Mouse (Mus musculus): ENCODE measurements around the gene Vbp1. TPM values are rescaled to one million over a fixed set of nuclear protein-coding genes. Genes with fewer than 3 reads are reported as not detected.

The Vbp1 gene
- total and polyA plus RNA-seq, 3 experiments: 6.5 to 39.8 (median 37.8) TPM

- Histone ChIP-seq H3K36me3 (ENCODE audit: control insufficient read depth, insufficient read depth, low read length) (no peaks in the 10 kb centered on the region), H3K27me3 (ENCODE audit: control insufficient read depth, insufficient read depth, low read length) (no peaks in the 10 kb centered on the region), H3K4me3 (no peak overlapping the region), H3K27ac (no peak overlapping the region), H3K9ac (ENCODE audit: low read depth, low read length) (no peak overlapping the region), H3K79me2 (replicated peaks; ENCODE audit: control insufficient read depth, insufficient read depth, low read length) (no peaks in the 10 kb centered on the region), H3K4me1 (ENCODE audit: control insufficient read depth, insufficient read depth, low read length) (no peaks in the 10 kb centered on the region)
- no peak for TF ChIP-seq EP300 (IDR thresholded peaks at IDR 0.05; ENCODE audit: insufficient read depth, low read depth, low read length)
- intact Hi-C loops (cut with DNase I): no loop called here
- DNase-seq: no peak
- 89% methylated on average over 2 of the region's 2 CpGs for WGBS
These were observed 64.4 kb downstream of the Vbp1 start for GRCm38 (mm10) chrX:75578539-75578938.

Other genes with a start within 250 kb of the Vbp1 start
- 100 to 1,000 TPM; 144 to 190 TPM for gene Fundc2, start 131.9 kb upstream of the Vbp1 start, total RNA-seq (2021)
- 31.3 and 63.0 TPM in 2 replicates for gene Fundc2, start 131.9 kb upstream of the Vbp1 start, polyA plus RNA-seq (2012; rRNA removed)
- 1 to 10 TPM; 1.0 to 2.4 TPM for gene F8, start 131.7 kb upstream of the Vbp1 start, total RNA-seq (2021)
- 0.45 and 1.8 TPM in 2 replicates for gene F8, start 131.7 kb upstream of the Vbp1 start, polyA plus RNA-seq (2012; rRNA removed)
- 1 to 10 TPM; 8.7 to 9.6 TPM for gene Cmc4, start 97.7 kb upstream of the Vbp1 start, total RNA-seq (2021)
- gene Cmc4, start 97.7 kb upstream of the Vbp1 start, polyA plus RNA-seq (2012; rRNA removed): 4.3 and 4.8 TPM in 2 replicates
- 1 to 10 TPM; 2.6 TPM for gene Mtcp1, start 97.7 kb upstream of the Vbp1 start, total RNA-seq (2021)
- gene Mtcp1, start 97.7 kb upstream of the Vbp1 start, polyA plus RNA-seq (2012; rRNA removed): 3.3 and 6.4 TPM in 2 replicates
- 10 to 100 TPM; 23.9 to 28.6 TPM for gene Brcc3, start 97.7 kb upstream of the Vbp1 start, total RNA-seq (2021)
- gene Brcc3, start 97.7 kb upstream of the Vbp1 start, polyA plus RNA-seq (2012; rRNA removed): 9.7 and 23.4 TPM in 2 replicates
- under 1 TPM; 0.08 to 0.25 TPM for gene Rab39b, start 63.9 kb downstream of the Vbp1 start, total RNA-seq (2021)
- 0.08 and 0.09 TPM in 2 replicates for gene Rab39b, start 63.9 kb downstream of the Vbp1 start, polyA plus RNA-seq (2012; rRNA removed)